Mouse (Mus musculus): Measurements from ENCODE around the gene Dnm1. TPM values are rescaled to one million over a fixed set of nuclear protein-coding genes. Genes with fewer than 3 reads are reported as not detected.
"Not testable (repeated sequence)": the region's sequence is repeated elsewhere in the genome, so short reads cannot be mapped to it uniquely, and the experiment has no call there.

Dnm1 gene
- polyA plus RNA-seq, 1 experiment from 2014 or later: 47.0 TPM

DNA sequence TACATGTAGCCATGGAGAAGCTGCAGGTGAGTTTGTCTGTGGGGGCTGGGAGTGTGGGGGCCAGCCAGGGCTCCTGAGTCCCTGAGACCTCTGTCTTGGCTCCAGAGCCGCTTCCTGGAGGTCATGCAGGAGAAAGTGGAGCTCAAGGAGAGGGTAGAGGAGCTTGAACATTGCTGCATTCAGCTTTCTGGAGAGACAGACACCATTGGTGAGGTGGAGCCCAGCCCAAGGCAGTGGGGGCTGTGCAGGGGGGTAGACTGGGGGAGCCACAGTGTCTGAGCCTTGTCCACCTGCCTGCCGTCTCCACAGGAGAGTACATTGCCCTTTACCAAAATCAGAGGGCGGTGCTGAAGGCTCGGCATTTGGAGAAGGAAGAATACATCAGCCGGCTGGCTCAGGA is 47.5 kb downstream of the Dnm1 start:
- 0 out of 2 replicates have a peak, but pooled peaks cover 2% of the 10 kb centered on the region for H3K4me1 ChIP-seq (replicated peaks)
- H3K27me3 ChIP-seq: peaks cover 4% of the 10 kb centered on the region; the same call in 1 of the 2 replicates
- no peak for ATAC-seq (ENCODE audit: low read depth)
- H3K9ac ChIP-seq: no peak overlapping the region
- no peak overlapping the region for H3K4me2 ChIP-seq
- H3K4me3 ChIP-seq: no peak overlapping the region
- no peaks in the 10 kb centered on the region for H3K9me3 ChIP-seq
- no peak overlapping the region for H3K27ac ChIP-seq (replicated peaks)
- peaks cover 100% of the 10 kb centered on the region for H3K36me3 ChIP-seq
- 91% methylated on average over 5 of the region's 5 CpGs for WGBS

DNA sequence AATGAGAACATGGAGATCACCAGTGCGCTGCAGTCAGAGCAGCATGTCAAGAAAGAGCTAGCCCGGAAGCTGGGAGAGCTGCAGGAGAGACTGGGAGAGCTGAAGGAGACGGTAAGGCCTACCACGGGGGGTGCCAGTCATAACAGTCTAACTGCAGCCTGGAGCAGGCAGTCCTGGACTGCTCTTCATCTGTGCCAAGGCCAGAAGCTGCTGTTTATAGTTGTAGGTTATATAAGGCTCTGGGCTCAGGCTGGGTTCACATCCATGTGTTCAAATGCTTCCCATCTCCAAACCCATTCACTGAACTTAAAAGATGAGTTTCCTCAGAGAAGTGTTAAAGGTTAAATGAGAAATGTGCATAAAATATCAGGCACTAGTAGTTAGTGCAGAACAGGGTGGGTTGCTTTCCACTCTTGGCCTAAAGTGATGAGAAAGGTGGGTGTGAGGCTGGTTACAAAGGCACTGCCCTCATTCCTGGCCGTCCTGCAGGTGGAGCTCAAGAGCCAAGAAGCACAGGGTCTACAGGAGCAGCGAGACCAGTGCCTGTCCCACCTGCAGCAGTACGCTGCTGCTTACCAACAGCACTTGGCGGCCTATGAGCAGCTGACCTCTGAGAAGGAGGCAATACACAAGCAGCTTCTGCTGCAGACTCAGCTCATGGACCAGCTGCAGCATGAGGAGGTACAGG is 48.8 kb downstream of the Dnm1 start:
- H3K36me3 ChIP-seq: peaks cover 99% of the 10 kb centered on the region
- no peak overlapping the region for H3K27ac ChIP-seq (replicated peaks)
- ATAC-seq (ENCODE audit: low read depth): no peak
- no peaks in the 10 kb centered on the region for H3K9me3 ChIP-seq
- H3K4me3 ChIP-seq: no peak overlapping the region
- 0 out of 2 replicates have a peak overlapping the region, but pooled peaks have one; percentile 22 for H3K9ac ChIP-seq
- H3K27me3 ChIP-seq: no peaks in the 10 kb centered on the region
- WGBS: 60% methylated on average over 8 of the region's 8 CpGs
- H3K4me2 ChIP-seq: no peak overlapping the region
- no peaks in the 10 kb centered on the region for H3K4me1 ChIP-seq (replicated peaks)

DNA sequence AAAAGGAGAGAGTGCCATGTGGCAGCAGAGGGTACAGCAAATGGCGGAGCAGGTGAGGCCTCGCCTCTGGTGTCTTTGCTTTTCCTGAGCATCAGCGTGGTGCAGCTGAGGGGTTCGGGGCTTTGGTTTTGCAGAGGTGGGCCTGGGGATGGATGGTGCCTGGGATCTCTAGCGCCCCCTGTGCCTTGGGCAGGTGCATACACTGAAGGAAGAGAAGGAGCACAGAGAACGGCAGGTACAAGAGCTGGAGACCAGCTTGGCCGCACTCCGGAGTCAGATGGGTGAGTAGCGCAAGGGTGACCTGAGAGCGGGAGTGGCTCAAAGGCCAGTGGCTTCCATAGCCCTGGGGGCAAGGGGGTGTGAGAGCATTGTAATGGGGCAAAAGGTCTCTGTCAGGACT is 50.2 kb downstream of the Dnm1 start:
- Histone ChIP-seq H3K9me3 (no peaks in the 10 kb centered on the region), H3K36me3 (peaks cover 99% of the 10 kb centered on the region), H3K4me3 (no peak overlapping the region), H3K27ac (replicated peaks) (no peak overlapping the region), H3K4me1 (replicated peaks) (no peaks in the 10 kb centered on the region), H3K27me3 (no peaks in the 10 kb centered on the region), H3K4me2 (no peak overlapping the region), H3K9ac (no peak overlapping the region)
- 87% methylated on average over 10 of the region's 10 CpGs for WGBS
- no peak for ATAC-seq (ENCODE audit: low read depth)

DNA sequence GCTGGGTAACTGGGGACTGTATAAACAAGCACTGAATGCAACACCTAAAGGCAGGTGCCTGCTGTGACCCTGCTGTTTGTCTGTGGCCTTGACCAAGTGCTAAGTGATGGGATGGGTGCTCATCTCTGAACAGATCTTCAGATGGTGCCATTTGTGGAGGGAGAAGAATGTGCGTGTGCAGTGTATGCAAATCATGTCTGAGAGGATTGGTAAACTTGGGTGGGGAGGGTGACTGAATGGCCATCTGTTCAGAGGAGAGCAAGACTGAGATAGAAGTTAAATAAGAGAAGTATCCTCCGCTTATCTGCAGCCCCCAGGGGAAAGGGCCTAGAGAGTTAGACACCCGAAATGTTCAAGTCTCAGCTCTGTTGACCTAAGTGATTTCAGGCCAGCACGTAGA is 53.7 kb downstream of the Dnm1 start:
- Histone ChIP-seq H3K27me3 (no peaks in the 10 kb centered on the region), H3K4me3 (no peak overlapping the region), H3K4me1 (replicated peaks) (no peaks in the 10 kb centered on the region), H3K9me3 (no peaks in the 10 kb centered on the region), H3K9ac (no peak overlapping the region), H3K4me2 (no peak overlapping the region), H3K27ac (replicated peaks) (no peak overlapping the region), H3K36me3 (peaks cover 88% of the 10 kb centered on the region)
- 91% methylated on average over 4 of the region's 4 CpGs for WGBS
- no peak for ATAC-seq (ENCODE audit: low read depth)

DNA sequence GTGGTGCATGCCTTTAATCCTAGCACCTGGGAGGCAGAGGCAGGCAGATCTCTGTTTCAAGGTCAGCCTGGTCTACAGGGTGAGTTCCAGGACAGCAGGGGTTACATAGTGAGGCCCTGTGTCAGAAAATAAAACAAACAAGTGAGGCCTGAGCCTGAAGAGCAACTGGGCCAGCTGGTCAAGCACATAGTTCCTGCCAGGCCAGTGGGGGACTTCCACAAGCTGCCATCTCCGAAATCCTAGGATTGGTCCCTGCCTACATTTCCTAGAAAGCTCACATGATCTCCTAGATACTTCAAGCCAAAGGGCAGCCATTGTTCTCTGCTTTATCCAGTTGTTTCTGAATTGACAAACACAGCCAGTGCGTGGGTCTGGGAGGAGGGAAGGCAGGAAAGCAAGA is 57.3 kb downstream of the Dnm1 start:
- H3K4me1 ChIP-seq (replicated peaks); H3K27me3 ChIP-seq; ATAC-seq (ENCODE audit: low read depth); H3K27ac ChIP-seq (replicated peaks); H3K9me3 ChIP-seq; H3K9ac ChIP-seq; H3K4me3 ChIP-seq; H3K4me2 ChIP-seq: not testable (repeated sequence)
- WGBS: 88% methylated on average over 2 of the region's 2 CpGs
- peaks cover 74% of the 10 kb centered on the region for H3K36me3 ChIP-seq

DNA sequence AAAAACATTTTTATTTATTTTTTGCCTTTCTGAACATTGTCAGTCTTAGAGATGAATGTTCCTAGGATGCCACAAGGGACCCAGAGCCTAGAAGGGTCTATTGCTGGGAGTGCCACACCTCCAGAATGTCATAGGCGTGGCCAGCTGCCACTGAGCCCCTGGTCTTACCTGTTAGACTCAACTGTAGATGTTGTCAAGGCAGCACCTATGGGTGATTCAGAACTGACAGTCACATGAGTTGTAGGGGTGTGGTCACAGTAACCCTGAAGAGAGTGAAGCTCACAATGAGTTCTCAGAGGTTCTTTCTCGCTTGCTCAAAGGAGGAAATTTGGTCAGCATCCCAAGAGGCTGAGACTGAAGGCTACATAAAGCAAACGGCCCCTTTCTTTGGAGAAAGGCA is 57.9 kb downstream of the Dnm1 start:
- Histone ChIP-seq H3K27me3 (no peaks in the 10 kb centered on the region), H3K36me3 (peaks cover 69% of the 10 kb centered on the region), H3K4me2 (no peak overlapping the region), H3K27ac (replicated peaks) (no peak overlapping the region), H3K9me3 (no peaks in the 10 kb centered on the region), H3K4me1 (replicated peaks) (peaks cover 3% of the 10 kb centered on the region; the same call in 1 of the 2 replicates), H3K4me3 (no peak overlapping the region), H3K9ac (no peak overlapping the region)
- no peak for ATAC-seq (ENCODE audit: low read depth)
- 90% methylated on average over 3 of the region's 3 CpGs for WGBS

DNA sequence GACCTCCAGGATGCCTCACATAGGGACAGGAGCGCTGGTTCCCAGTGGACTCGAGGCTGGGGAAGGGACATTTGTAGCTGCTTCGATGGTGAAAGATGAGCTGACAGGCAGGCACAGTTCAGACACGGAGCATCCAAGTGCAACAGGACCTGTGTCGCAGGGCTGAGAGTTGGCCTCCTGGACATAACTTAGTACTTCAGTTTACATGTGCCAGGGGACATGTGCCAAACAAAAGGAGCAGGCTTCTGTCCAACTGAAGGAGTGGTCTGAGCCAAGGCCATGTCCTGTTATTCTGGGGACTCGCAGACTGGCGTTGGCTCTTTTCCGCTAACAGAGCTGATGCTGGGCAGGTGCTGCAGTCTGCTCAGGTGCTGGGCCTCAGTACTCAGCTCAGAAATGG is 58.8 kb downstream of the Dnm1 start:
- WGBS: 88% methylated on average over 8 of the region's 8 CpGs
- no peak overlapping the region for H3K4me2 ChIP-seq
- H3K27me3 ChIP-seq: no peaks in the 10 kb centered on the region
- H3K4me3 ChIP-seq: no peak overlapping the region
- H3K27ac ChIP-seq (replicated peaks): no peak overlapping the region
- H3K36me3 ChIP-seq: peaks cover 60% of the 10 kb centered on the region
- H3K4me1 ChIP-seq (replicated peaks): peaks cover 11% of the 10 kb centered on the region
- no peak overlapping the region for H3K9ac ChIP-seq
- no peaks in the 10 kb centered on the region for H3K9me3 ChIP-seq
- ATAC-seq (ENCODE audit: low read depth): no peak

DNA sequence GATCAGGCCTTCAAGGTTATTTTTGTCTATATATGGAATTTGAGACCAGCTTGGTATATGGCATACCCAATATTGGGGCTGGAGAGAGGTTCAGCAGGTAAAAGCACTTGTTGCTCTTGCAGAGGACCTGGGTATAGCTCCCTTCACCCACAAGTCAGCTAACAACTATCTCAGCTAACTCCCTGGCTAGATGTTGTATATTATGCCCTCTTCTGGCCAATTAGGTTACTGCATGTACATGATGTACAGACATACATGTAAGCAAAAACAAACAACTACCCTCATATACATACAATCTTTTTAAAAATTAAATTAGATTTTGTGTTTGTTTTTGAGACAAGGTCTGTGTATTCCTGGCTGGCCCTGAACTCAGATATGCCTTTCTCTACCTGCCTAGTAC is 63.6 kb downstream of the Dnm1 start:
- Histone ChIP-seq H3K27ac (replicated peaks) (no peak overlapping the region), H3K36me3 (peaks cover 32% of the 10 kb centered on the region), H3K4me1 (replicated peaks) (peaks cover 32% of the 10 kb centered on the region), H3K27me3 (no peaks in the 10 kb centered on the region), H3K4me2 (peak overlapping the region; percentile 94), H3K4me3 (peak overlapping the region; percentile 89), H3K9ac (no peak overlapping the region), H3K9me3 (no peaks in the 10 kb centered on the region)
- ATAC-seq (ENCODE audit: low read depth): no peak

DNA sequence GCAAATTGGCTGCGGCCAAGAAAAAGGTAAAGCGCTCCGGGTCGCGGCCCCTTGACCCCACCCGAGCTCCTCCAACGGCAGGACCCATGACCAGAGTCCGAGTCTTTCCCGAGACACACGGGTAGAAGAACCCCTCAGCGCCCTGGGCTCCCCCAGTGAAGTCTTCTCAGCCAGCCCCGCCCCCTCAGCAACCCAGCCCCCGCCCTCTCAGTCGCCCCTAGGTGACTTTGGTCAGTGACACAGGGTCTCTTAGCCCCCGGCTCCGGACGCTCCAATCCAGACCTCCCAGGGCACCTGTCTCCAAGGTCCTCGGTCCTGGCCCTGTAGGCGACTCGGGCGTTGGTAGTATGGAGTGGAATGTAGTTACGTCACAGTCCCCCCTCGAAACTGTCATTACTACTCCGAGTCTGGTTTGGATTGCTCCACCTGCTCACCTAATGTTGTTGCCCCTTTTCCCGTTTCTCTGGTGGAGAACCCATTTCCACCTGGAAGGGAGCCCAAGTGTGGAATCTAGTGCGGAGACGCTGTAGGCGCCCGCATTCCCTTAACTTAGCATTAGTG is 64.7 kb downstream of the Dnm1 start:
- Histone ChIP-seq H3K4me1 (replicated peaks) (peaks cover 32% of the 10 kb centered on the region), H3K27me3 (no peaks in the 10 kb centered on the region), H3K9ac (peak overlapping the region; percentile 88), H3K27ac (replicated peaks) (peak overlapping the region; percentile 52; the same call in 1 of the 2 replicates), H3K36me3 (peaks cover 37% of the 10 kb centered on the region), H3K4me2 (peak overlapping the region; percentile 94), H3K9me3 (no peaks in the 10 kb centered on the region), H3K4me3 (peak overlapping the region; percentile 89)
- 3% methylated on average over 25 of the region's 29 CpGs for WGBS
- ATAC-seq (ENCODE audit: low read depth): peak; percentile 70

DNA sequence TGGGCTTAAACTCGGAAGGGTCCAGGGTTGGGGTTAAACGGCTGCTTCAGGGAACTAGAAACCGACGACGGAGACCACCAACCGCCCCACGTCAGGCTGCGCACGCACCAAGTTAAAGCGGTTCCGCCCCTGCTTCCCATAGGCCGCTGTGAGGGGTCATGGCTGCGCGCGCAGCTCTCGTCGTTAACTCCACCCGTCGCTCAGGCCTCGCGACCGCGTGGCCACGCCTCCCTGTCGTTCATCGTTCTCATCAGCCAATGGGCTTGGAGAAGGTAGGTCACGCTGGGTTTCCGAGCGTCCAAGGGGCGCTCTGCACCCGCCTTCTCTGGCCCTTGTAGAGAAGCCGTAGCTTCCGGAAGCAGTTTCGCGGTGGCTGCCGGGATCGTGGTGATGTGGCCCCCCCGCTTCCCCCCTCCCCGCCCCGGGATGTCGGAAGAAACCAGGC is 65.2 kb downstream of the Dnm1 start, which contains the start of gene Swi5:
Gene Swi5, minus strand, starts transcription at position 153 of the 445 bp plus-strand sequence.
- Histone ChIP-seq H3K36me3 (peaks cover 35% of the 10 kb centered on the region), H3K4me3 (peak within 1 kb of the TSS; percentile 89), H3K27ac (replicated peaks) (peak within 1 kb of the TSS; percentile 77)

DNA sequence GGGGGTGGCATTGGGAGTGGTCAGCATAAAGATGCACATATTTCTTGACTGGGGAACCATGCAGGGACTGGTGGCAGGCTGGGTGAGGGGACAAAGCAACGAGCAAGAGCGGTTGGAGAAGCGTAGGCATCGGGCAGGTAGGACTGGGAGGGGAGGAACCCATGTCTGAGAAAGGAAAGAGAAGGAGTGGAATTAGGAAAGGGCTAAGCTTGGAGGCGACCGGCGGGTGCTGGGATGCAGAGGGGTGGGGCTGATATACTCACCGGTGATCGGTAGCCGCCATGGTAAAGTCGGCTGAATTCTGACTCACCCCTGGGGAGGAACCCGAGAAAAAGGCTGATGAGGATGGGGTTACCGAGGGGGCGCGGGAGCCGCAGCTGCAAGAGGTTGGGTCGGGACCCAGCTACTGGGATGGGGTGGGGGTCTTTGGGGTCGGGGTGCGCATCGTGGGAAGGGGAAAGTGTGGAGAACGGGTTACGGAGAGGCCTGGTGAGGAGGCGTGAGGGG is 65.8 kb downstream of the Dnm1 start, which contains the start of gene Golga2:
Gene Golga2, plus strand, starts transcription at position 51 of the 507 bp plus-strand sequence.
- H3K36me3 ChIP-seq: peaks cover 35% of the 10 kb centered on the region
- H3K4me2 ChIP-seq: peak within 1 kb of the TSS; percentile 97
- H3K9ac ChIP-seq: peak within 1 kb of the TSS; percentile 97
- peak within 1 kb of the TSS; percentile 77 for H3K27ac ChIP-seq (replicated peaks)
- H3K27me3 ChIP-seq: no peaks in the 10 kb centered on the region
- no peaks in the 10 kb centered on the region for H3K9me3 ChIP-seq
- H3K4me1 ChIP-seq (replicated peaks): peaks cover 32% of the 10 kb centered on the region
- peak; percentile 61 for ATAC-seq (ENCODE audit: low read depth)
- peak within 1 kb of the TSS; percentile 89 for H3K4me3 ChIP-seq
- 0% methylated on average over 23 of the region's 23 CpGs for WGBS

More for the DNA sequence above, 65.2 kb downstream of the Dnm1 start, which contains the start of gene Swi5:
- no peaks in the 10 kb centered on the region for H3K27me3 ChIP-seq
- H3K9ac ChIP-seq: peak within 1 kb of the TSS; percentile 97
- ATAC-seq (ENCODE audit: low read depth): peak; percentile 99
- no peaks in the 10 kb centered on the region for H3K9me3 ChIP-seq
- under 1% methylated on average over 39 of the region's 41 CpGs for WGBS
- H3K4me1 ChIP-seq (replicated peaks): peaks cover 32% of the 10 kb centered on the region
- H3K4me2 ChIP-seq: peak within 1 kb of the TSS; percentile 97

DNA sequence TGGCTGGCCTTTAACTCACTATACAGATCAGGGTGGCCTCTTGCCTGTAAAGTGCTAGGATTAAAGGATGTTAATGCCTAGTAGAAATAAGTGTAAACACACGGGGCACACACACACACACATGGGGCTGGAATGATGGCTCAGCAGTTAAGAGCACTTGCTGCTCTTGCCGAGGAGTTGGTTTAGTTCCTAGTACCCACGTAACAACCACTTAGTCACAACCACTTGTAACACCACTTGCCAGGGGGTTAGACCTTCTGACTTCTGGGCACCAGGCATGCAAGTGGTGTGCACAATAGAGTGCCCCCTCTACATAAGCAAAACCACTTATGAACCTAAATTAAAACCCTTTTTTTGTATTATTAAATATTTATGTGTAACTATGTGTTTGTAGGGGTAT is 69.2 kb downstream of the Dnm1 start:
- peaks cover 59% of the 10 kb centered on the region for H3K36me3 ChIP-seq
- H3K4me1 ChIP-seq (replicated peaks): peaks cover 17% of the 10 kb centered on the region
- no peaks in the 10 kb centered on the region for H3K27me3 ChIP-seq
- no peak for ATAC-seq (ENCODE audit: low read depth)
- no peaks in the 10 kb centered on the region for H3K9me3 ChIP-seq
- no peak overlapping the region for H3K9ac ChIP-seq
- whole genome bisulfite sequencing: 88% methylated on average over 3 of the region's 3 CpGs
- no peak overlapping the region for H3K4me2 ChIP-seq
- no peak overlapping the region for H3K27ac ChIP-seq (replicated peaks)
- H3K4me3 ChIP-seq: no peak overlapping the region
